Mouse (Mus musculus) monocyte, adult 2 months (primary cell): ENCODE data around the gene Prmt2.
A peak's percentile ranks its signal among the peaks of the same experiment; 100 is the strongest.

ENCODE experiments used
- DNase-seq, 2 experiments: peaks; one replicate each; pipeline ENCODE4 v3.0.0; 2022; ENCODE audit warnings: low spot score in 2 of 2, low read depth in 1 of 2

Prmt2 gene

DNA sequence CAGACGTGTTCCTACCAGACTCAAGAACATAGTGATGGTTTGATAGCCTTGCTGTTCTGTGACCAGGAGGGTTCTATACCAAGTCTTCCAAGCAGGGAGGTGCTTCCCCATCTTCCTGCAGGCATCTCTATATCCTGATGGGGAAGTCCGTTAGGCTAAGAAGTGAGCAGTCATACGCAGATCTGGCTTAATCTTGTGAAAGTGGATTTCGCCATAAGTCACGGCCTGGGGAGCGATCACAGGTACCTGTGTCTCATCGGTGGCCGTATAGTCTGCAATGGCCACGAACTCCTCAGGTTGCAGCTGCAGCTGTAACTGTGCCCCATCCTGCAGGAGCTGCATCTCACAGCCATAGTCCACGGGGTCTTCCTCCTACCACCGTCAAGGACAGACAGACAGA lies 11.7 kb downstream of the Prmt2 start:
- no peak for DNase-seq

DNA sequence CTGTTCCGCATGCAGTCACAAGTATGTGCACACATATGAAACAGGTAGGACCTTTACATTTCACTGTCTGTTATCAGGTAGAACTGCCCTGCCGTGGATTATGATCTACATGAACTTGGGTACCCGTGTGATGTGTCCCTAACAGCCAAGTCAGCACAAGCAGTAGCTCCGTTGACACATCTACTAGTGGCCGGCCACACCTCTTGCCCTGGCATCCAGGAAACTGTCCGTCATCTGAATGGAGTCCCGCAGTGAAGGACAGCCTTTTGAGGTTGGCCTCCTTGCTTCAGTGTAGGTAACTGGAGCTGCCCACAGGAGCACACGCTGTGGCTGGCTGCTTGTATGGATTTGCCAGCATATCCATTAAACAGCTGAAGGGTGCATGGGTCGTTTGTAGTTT lies 19.4 kb downstream of the Prmt2 start:
- no peak for DNase-seq

DNA sequence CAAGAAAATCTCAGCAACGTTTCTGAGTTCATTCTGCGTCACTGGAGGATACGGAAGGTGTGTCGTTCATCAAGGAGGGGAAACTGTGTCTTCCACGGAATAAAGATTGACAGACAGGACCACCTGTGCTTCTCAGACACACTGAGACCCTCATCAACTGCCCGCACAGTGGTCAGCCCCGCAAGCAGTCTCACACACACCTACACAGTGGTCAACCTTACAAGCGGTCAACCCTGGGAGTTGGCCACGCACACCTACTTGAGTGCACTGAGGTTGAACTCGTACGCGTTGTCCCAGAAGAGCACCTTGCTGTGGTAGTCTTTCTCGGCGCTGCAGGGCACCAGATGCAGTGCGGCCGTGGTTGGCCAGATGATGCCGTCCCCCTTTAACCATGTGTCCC lies 20.6 kb downstream of the Prmt2 start:
- DNase-seq = no peak

DNA sequence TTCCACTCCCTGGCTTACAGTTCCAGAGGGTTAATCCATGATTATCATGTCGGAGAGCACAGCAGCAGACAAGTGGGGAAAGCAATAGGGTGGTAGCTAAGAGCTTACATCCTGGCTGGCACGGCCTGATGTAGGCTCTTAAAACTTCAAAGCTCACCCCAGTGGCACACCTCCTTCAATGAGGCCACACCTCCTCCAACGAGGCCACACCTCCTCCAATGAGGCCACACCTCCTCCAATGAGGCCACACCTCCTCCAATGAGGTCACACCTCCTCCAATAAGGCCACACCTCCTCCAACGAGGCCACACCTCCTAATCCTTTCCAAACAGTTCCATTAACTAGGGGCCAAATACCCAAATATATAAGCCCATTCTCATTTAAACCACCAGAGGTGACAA lies 23.5 kb downstream of the Prmt2 start:
- no peak for DNase-seq

DNA sequence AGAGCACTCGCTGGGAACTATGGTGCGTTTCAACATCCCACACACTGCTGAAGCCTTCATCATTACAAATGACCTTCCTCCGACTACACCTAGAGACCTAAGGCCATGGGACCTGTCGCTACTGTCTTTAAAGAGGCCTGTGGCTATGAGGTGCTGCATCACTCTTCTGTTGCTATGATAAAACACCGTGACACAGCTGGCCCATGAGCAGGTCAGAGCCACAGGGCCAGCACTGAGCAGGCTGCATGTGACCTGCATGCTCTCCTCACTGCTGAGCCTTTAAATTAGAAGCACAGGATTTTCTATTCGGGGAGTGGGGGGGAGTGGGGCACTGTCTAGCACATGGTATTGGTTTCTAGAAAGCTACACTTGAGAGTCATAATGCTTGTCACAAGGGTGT lies 25.5 kb downstream of the Prmt2 start:
- DNase-seq = no peak

DNA sequence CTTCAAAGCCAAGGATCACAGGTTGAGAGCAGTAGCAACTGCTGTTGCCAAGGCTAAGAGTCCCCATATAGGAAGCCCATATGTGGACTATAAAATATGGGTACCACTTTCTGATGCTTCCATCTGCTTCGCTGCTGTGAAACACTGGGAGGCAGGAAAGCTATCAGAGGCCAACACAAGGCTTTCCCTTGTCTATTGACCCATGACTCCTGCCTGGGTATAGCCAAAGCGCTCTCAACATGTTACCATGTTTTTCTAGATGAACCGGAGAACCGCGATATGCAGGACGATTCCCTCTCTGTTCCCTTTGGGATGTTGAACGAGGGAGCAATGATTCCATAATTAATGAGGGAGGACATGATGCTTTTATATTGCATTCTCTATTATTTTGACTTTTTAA lies 26.9 kb downstream of the Prmt2 start:
- DNase-seq = no peak

DNA sequence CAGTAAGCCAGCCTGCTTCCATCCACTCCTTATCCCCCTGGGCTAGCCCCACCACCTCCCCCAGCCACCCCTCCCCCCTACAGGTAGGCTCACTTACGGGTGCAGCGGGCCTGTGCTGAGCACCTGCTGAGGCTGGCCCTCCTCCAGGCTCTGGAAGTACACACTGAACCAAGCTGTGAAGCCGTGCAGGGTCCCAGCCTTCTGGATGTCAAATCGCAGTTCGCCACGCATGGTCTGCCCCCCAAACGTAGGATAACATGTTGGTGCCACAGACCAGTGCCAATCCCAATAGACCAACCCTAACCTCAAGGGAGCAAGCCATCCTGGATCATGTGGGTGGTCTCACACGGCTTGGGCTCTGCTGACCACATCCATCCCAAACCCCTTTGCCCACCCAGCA lies 28.4 kb downstream of the Prmt2 start:
- no peak for DNase-seq

DNA sequence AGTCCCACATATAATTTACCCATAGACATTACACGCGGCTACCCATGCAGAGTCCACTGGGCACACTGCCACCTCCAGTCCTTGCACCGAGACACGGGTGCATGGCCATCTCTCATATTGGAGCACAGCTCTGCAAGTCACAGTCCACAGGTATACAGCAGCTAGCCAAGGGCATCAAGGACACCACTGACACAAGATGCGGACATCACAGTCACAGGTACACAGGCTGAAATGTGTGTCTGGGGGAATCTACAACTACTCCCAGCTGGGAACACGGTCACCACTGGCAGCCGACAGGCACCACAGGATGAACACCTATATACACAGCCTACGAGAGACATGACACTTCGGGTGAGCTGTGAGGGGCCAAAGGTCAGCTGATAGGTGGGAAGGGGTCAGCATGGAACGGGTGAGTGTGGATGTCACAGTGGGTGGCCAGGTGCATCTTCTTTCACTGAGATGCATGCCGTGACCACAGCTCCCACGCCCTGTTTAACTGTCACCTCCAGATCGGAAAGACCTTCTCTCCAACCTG lies 30.3 kb downstream of the Prmt2 start:
- DNase-seq = no peak

DNA sequence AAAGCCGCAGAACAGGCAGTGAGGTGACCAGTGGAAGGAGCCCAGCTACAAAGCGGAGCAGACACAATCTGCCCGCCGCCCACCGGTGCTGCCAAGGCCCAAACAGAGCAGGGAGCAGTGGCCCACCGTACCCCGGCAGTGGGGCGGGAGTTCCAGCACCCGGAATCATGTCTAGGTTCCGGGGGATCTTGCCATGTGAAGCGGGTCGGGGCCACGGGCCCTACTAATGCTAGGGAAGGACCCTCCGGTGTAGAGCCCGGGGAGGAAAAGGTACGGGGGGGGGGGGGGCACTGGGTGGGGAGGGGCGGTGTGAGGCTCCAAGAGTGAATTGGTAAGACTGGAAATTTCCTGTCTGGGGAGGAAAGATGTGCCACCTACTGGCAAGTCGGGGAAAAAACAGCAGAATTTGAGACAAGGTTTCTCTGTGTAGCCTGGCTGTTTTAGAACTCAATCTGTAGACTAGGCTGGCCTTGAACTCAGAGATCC lies 33.8 kb downstream of the Prmt2 start:
- no peak for DNase-seq

DNA sequence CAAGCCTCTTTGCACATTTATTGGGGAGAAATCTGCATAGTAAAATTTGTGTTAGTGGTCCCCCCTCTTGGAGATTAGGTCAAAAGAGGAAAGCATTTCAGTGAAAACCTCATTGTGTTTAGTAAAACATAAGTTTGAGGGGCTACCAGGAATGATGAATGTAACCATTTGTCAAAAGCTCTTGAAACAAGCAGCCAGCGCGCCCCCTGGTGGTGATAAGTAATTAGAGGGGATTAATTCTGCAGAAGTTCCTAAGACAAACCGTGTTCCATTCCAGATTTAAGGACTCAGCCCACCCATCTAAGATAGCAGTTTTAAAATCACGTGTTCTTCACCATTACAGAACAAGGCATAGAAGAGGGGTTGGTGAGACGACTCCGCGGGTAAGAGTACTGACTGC lies 35.7 kb downstream of the Prmt2 start:
- peak; percentile 6 to 12 for DNase-seq

DNA sequence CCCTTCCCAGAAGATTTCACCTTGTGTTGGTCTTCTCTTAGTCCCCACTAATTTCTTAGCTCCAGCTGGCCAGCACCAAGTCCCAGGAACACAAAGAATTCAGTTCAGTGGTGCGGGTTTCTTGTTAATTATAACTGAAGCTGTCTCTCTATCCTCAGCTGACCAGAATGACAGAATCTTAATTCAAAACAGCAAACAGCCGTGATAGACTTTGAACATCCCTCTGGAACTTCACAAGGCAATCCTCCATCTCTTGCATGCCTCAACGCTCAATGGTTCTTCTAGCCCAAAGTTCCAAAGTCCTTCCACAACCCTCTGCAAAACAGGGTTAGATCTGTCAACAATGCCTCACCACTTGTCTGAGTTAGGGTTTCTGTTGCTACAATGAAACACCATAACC lies 36.2 kb downstream of the Prmt2 start:
- no peak for DNase-seq

DNA sequence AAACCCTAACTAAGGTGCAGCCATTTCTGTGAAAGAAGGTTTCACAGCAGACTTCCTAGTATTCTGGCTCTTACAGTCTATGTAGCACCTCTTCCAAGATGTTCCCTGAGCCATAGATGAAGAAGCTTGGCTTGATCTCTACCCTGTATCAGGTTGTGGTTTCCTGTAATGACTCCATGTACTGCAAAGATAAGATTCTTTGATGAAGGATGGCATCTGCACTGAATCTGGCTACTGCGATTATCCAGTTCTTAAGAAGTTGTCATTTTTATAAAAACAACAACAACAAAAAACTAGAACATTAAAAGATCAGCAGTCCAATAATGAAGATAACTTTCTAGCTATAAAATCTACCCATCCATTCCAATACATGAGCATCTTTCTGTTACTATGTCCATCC lies 49.7 kb downstream of the Prmt2 start:
- no peak for DNase-seq

DNA sequence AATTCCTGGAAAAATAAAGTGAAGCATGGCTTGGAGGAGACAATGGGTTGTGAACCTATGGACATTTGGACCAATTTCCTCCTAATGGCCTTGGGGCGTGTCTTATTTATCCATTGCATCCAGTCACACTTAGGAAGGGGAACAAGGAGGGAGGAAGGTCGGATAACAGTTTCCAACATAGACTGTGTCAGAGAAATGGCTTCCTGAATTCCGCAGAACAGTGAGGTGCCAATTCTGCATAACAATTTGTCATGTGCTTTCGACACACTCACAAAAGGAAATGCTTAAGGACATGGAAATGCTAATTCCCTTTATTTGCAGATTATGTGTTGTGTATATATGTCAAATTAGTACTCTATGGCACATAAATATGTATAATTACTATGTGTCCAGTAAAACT lies 52.4 kb downstream of the Prmt2 start:
- no peak for DNase-seq

DNA sequence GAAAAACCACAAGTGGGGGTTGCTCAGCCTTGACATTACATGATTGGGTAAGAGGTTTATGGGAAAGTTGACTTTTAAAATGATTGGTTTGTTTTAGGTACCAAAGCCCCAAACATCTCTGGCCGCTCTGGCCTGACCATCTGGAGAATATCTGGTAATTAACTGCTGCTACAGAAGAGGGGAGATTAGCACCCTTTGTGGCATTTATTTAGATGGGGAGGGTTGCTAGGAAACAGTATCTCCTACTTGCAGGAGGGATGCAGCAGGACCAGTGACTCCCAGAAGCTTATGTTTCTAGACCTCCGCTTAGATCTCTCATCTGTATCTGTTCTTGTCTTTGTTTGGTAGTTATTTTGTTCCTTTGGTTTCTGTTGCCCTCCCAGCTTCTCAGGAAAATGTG lies 62.8 kb downstream of the Prmt2 start:
- DNase-seq = no peak

DNA sequence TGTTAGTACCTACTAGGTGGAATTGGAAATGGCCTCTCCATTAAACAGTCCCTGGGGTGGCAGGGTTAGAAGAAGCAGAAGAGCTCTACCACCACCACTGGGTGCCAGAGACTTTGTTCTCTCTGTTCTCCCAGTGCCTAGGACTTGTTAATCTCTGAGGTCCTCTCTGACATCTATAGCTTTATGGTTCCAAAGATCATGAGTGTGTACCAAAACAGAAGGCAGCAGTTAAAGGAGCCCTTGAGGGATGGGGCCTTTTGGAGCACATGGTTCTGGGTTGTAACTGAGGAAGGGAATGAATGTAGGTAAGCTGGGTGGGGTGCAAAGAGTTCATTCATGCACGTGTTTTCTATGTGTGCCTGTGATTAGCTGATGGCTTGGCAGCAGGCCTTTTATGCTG lies 79.7 kb downstream of the Prmt2 start:
- DNase-seq = no peak

DNA sequence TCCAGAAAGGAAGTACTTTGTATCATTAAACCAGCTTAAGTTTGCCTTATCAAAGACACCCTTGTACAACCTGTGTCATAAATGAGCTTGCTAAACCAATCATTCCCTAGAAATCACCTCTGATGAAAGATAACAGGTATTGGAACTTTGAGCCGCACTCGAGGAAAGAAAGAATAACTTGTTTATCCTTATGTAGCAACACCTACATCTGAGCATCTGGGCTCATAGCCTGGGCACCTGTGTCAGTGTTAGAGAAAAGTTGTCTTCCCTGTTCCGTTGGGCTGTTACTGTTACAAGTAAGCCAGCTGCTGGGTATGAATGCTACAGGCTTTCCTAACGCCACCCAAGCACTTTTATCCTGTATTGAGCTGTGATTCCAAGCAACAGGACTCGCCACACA lies 80.1 kb downstream of the Prmt2 start:
- DNase-seq = no peak
